Mouse (Mus musculus) heart, postnatal 4 days (tissue): ENCODE results near the gene Tex48. TPM values are rescaled to one million over a fixed set of nuclear protein-coding genes. Genes with fewer than 3 reads are reported as not detected.
A peak's percentile ranks its signal among the peaks of the same experiment; 100 is the strongest.

ENCODE experiments used
- DNase-seq: peaks from one replicate; pipeline ENCODE4 v3.0.0; 2021
- total RNA-seq, 2 experiments: library from RNA; stranded (reverse); gene quantifications; 2 replicates each; pipeline ENCODE4 v1.2.3; 2021

Gene Tex48
- not detected for total RNA-seq

DNA sequence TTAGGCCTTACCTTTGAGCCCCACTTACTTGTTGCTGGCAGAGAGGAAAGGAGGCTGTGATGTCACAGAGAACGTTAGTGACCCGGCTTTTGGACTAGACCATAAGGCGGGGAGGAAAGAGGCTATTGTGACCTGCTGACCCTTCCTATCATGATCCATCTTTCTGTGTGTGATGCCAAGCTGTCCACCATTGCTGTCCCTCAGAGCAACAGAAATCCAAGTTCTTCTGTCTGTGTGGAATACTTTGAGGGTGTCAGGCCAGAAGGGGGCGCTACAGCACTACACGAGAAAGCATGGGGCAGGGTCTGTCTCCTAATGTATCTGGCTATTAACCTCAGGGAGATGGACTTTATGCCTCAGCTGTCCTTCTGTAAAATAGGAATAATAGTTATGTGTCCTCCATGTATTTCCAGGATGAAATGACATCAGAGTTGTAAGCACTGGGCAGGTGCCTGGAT lies at the start of gene Tex48:
TSS of gene Tex48 (minus strand) at position 51 of the 458 bp plus-strand sequence.
- DNase-seq: peak; percentile 11

DNA sequence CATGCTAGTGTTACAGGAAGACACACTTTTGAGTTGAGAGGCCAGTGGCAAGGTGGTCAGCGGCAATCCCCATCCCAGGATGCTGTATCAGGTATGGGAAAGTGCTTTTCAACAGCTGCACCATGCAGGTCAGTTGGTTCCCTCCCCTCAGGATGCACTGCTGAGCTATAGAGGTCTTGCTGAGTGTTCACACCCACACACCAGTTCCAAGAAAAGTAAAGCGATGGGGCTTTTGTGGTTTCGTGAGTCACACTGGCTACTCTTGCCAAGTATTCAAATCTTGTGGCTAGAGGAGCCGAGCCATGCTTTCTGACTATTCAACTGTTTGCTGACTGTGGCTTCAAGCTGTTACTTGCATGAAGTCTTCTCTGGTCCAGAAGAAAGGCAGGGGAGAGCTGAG lies 46.0 kb upstream of the Tex48 start:
- DNase-seq: peak; percentile 10

DNA sequence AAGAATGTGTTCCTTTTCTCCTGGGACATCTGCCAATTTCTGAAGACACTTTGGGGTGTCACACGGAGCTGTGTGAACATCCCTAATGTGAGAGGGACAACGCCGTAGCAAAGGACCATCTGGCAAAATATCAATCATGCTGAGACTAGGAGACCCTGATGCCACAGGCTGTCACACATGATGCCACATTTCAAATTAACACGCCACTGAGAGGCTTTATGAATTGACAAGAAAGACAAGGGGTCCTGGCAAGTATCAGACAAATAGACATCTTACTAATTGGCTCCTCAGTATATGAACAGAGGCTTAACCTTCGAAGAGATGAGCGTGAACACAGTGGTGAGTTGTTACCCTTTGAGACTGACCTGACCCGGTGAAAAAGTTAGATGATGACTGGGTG lies 43.5 kb upstream of the Tex48 start:
- DNase-seq: no peak

DNA sequence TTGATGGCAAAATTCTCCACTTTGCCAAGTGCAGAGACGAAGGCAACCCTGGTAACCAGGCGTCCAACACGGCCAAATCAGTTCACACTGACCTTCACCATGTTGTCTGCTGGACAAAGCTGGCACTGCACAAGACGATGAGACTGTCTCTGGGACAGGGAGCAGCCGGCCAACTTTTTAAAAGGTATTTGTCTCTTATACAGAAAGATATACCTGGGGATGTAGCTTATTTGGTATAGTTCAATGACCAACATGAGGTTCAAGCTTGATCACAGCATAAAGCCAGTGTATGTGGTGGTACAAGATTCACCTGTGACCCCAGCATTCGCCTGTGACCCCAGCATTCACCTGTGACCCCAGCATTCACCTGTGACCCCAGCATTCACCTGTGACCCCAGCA lies 41.1 kb upstream of the Tex48 start, which contains the start of gene Gm11214:
TSS of gene Gm11214 (minus strand) at position 101 of the 400 bp plus-strand sequence.
- no peak for DNase-seq

DNA sequence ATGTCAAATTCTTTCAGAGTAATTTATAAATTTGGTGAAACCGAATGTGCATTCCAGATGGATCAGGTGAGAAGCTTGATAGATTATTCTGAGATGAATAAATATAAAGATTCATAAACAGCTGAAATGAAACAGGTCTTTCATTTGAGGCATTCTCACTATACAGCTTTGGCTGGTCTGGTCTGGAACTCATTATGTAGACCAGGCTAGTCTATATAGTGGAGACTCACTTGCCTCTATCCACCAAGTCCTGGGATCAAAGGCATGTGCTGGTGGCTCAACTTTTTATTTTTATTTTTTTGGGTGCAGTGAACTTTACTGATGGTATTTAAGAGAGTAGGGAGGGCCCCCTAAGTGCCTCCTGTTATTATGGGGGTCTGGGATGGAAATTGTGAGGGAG lies 39.6 kb upstream of the Tex48 start:
- DNase-seq: no peak

DNA sequence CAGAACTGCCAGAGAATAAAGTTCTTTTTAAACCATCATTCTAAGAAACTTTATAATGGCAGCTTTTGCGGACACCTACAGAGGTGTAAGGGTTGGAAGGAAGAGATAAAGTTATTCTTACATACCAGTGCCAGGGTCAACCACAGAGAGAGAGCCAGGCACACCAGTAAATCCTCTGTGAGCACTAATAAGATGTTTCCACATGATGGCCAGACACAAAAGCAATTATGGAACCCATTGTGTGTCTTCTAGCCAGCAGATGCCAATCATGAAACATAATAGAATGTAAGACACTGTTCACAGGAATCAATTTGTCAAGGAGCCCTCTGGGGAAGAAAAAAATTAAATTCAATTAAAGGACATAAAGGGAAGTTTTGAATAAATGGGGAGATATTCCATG lies 39.2 kb upstream of the Tex48 start:
- no peak for DNase-seq

DNA sequence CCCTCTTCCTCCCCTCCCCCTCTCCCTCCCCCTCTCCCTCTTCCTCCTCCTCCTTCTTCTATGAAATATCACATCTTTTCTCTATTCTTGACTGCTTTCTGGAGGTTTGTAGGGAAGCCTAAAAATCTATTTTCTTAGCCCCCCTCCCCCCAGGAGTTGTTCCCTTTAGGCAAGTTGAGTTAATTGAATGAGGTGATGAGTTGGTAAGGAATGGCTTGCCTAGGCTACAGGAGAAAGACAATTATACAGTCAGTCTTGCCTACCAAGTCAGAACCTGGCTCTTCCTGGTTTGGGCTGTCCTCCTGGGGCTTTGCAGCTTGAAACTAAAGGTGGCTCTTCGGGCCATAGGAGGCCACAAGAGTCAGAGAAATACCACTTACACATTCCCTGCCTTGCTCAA lies 37.5 kb upstream of the Tex48 start:
- DNase-seq: no peak

DNA sequence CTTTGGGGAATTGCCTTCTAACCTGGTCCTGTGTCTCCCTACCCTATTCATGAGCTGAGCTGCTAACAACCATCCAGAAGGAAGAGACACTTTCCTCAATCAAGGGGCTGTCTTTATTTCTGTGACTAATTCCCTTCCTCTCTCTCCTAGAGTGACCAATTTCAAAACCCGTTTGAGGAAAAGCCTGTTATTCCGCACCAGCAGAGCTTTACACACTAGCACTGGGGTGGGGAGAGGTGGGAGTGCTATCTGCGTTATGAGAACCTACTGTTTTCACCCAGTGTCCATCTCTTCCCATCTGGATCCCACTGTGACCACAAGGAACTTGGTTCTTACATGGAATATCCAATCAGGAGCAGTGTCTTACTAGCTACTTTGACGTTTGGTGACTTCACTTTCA lies 36.9 kb upstream of the Tex48 start:
- DNase-seq: no peak

DNA sequence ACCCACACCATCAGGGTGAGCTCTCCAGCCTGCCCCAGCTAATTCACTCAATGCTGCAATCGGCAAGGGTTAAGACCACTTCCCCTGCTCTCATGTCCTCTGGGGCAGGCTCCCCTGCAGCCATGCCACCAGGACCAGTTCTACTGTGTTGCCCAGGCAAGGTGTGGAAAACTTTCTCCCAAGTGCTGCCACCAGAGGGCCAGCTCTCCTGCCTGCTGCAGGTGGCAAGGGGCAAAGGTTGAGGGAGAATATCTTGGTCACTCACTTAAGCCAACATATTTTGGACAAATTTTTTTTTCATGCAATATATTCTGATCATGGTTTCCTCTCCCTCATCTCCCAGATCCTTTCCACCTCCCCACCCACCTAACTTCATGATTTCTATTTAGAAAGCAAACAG lies 32.2 kb upstream of the Tex48 start:
- peak; percentile 8 for DNase-seq

DNA sequence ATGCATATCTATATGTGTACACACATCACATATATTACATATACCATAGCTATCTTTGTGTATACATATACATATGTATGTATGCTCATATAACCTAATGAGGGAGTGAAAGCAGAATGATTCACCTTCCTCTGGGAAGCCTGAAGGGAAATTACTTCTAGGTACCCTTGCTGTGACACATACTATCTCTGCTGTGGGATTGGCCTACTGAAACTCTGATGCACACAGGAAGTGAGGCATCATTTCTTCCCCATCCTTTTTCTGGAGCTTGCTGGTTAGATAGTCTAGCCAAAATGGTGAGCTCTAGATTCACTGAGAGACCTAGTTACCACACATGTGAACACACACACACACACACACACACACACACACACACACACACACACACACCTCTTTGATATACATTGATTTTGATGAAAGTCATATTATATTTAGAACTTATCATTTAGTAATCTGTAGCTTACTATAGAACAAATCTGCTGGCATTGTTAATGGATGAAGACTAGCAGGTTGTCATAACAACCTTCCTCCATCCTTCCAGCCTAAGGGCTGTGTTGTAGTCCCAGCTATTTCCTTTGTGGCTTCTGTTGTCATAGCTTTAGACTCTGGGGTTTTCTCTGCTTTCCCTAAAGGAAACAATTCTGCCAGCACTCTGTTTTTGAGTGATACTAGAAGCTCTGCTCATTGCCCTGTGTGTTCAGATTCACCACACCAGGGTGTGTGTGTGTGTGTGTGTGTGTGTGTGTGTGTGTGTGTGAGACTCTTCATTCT lies 21.9 kb upstream of the Tex48 start:
- DNase-seq: no peak

DNA sequence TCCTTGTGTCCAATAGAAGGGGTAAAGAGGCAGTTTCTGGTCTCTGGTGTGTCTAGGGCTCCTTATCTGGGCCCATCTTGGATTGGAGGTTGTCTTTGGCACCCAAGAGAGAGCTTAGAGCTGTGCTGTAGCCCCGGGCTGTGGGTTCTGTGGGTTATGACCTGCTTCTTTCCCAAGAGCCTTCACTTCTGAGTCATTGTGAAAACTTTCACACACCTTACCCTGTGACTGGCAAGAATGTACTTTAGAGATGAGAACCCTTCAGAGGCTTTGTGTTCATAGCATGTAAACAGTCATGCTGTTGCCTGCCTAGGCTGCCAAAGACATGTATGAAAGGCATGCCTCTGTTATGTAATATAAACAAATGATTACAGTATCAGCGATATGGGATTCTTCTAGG lies 17.6 kb upstream of the Tex48 start:
- no peak for DNase-seq

DNA sequence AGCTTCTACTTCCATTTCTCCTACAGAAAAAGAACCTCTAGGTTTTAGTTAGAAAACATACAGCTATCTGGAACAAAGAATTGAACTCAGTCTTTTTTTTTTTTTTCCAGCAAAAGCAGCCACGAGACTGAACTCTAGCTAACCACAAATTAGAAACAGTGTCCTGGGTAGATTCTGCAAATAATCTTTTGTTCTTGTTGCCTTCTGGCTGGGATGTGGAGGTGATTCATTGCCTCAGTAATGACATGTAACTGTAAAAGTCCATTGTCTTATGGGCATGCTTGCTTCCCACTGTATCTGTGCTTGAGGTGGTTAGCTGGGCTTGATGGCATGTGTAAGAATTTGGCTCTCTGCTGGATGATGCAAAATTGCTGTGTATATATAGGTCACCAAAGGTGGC lies 16.4 kb upstream of the Tex48 start:
- no peak for DNase-seq

DNA sequence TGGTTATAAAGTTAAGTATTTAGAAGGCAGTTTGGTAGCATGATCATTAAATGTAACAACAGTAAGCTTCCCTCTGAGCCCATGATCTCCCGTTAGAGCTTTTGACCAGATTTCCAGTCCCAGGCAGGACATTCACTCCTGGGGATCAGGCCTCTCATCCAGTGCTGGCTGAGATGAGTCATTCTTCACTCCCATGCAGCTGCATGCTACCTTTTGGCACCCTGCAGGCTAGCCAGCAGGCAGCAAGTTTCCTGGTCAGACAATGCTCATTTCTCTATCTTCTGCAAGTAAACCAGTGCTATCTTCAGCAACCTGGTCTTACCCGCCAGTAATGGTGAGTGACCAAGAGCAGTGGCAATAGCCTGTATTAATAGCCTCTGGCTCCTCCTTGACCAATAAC lies 11.0 kb upstream of the Tex48 start:
- DNase-seq: no peak

DNA sequence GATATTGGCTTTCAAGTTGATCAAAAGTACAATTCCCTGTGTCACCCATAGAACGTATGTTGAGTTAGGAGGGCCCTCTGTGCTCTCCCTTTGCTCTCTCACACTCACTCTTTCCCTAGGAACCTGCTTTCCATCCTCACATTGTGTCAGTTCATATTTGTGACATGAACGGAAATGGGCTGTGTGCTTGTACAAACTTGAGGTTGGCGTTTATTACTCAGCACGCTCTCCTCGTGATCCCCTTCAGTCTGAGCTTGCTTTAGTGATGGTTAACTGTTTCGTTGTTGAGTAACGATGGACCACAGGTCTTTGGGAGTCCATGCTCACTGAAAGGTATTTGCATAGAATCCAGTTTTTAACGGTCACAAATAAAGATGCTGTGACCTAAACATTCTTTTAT lies 4.9 kb upstream of the Tex48 start:
- DNase-seq: no peak

DNA sequence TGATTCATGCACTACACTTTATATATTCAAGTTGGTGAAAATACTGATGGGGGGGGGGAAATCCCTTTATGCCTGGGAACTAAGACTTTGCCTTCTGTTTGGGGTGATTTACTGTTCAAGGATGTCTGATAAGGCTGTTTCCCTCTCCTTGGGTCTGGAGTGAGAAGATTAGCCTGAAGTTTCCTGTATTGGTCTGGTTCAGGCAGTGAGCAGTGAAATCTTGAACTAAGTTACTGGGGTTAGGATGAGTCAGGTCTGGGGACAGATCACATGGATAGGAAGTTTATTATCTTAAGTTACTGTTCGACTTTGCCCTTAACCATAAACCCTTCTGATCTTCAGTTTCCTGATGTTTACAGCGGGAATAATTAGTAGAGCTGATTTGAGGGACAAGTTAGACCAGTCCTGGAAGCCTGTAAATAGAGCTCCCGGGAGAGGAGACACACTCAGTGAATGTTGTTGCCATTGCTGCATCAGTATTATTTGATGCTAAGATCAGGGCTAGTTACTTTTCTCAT lies 3.4 kb upstream of the Tex48 start:
- no peak for DNase-seq

DNA sequence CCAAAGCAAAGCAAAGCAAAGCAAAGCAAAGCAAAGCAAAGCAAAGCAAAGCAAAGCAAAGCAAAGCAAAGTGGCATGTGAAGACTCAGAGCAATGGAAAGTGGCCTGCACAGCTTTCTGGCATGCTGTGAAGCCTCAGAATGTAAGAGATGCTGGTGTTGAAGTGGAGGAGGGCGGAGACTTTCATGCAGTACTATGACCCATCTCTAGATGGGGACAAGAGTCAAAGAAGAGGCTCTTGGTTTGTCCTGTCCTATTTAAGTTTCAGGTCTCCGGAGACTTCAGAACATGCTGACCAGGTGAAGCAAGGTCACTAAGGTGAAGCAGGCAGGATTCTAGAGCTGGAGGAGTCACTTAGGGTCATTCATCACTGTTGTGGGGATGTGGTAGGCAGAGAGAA lies 367 bp downstream of the Tex48 start:
- DNase-seq: no peak

DNA sequence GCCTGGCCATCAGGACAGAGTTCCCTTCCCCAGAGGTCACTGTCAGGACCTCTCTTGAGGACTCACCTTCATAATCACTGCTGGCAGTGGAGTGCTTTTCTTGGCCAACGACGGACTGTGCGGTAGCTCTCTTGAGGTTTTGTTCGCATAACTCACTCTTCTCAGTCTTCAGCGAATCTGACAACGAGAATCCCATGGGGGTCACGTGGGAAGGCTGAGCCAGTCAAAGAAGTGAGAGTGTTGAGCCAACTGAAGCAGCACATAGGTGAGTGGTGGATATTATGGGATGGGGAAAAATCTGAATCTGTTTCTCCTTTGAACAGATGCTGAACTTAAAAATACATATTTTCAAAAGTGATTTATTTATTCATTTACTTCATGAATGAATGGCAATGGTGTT lies 13.8 kb downstream of the Tex48 start:
- no peak for DNase-seq

DNA sequence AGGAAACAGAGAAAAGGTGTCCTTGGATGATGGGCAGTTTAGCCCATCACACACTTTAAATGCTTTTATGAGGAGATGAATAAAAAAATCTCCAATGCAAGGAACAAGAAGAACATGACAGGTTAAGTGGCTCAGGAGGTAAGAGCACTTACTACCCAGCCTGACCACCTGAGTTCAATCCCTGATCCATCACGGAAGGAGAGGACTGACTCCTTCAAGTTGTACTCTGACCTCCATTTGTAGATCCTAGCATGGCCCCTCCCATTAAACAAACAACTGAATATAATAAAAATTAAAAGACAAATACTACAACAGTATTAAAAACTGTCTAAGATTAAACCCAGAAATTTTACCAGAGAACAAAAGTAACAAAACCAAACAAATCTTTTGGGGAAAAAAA lies 16.3 kb downstream of the Tex48 start:
- DNase-seq: no peak

DNA sequence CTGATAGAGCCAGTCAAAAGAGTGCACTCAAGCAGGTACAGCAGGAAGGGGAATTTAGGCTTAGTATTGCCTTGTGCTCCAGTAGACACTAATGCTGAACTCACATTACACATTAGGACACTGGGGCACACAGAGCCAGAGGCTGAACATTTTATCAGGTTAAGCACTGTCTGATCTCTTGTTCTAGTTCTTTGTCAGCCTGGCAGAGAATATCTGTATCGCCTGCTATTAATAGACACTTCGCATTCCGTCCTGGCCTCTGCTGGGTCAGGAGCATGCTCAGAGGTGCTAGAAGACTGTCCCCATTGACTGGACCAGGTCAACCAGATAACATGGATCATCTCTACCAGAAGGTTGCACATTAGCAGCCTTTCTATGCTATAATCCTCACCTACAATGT lies 16.7 kb downstream of the Tex48 start:
- DNase-seq: no peak

DNA sequence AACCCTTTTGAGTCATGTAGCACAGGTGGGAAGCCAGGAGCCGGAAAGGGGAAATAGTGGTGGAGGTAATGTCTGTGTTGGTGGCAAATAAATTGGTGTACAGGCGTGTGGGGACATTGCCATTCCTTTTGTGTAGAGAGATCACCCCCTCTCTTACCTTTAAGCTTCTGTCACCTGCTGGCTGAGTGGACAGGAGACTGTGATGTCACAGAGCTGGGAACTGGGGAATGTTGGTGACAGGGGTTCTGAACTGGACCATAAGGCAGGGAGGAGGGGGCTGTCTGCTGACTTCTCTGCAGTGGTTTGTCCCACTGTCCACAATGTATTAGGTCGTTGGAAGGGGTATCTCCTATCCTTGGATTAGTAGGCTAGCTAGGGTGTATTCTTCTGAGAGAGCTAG lies 17.3 kb downstream of the Tex48 start, which contains the start of gene Gm11213:
TSS of gene Gm11213 (minus strand) at position 317 of the 400 bp plus-strand sequence.
- DNase-seq: no peak

DNA sequence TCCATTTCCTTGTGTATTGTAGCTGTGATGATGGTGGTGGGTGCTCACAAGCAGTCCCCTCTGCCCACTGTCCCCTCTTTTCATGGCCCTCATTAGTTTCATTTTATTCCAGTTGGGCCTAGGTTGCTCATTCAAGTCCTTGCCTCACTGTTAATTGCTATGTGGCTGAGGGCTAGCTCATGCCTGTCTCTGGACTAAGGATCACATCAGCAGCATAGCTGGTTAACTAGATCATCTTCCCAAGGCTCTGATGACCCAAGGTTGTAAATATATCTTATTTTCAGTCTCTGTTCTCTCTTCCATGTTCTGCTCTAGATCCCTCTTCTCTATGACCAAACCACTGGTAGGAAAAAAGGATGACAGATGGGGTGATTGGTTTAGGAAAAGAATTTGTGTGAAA lies 21.0 kb downstream of the Tex48 start:
- no peak for DNase-seq

DNA sequence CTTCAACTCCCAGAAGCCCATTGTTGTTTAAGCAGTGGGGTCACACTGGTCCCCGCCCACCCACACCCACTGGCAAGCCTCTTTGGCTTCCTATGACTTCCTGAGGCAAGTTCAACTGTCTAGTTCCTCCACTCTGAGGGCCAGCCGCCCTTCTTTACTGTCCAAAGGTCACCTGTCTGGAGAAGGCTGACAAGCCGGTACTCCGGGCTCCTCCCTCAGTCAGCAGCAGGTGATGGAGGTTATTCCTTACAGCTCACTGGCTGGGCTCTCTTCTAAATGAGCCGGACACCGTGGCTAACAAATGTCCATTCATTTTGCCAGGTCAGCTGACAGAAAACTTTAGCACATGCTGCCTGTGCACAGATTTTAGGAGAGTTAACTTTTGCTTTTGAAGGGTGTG lies 21.4 kb downstream of the Tex48 start:
- no peak for DNase-seq

DNA sequence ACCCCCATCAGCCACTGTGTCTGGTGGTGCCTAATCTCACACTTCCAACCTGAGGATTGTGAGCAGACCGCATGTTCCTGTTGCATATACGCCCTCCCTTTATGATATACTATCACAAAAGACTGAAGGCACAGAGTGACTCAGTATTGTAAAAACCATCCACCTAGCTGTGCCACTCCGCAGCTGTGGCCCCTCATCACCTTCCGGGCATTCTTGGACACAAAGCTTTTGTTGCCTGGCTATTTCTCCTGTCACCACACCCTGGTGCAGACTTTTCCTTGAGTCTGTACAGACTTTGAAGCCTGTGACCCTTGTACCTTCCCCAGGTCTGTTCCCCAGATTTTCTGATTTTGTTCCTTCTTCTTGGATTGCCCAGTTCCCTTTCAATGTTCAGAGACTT lies 26.2 kb downstream of the Tex48 start:
- no peak for DNase-seq

DNA sequence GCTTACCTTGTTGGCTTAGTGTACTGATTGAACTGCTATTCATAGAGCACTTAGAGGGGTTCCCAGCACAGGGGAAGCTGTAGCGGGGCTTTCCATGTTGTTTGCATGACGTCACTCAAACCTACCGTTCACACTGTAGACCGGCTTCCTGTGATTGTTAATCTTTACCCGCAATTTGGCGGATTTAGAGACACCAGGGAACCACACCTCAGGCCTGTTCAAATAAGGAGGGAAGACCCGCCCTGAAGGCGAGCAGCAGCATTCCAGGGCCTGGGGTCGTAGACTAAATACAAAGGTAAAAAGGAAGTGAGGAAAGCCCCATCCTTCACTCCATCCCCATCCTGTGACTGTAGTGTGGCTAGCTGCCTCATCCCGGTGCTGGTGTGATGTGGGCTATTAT lies 27.0 kb downstream of the Tex48 start:
- no peak for DNase-seq
